ENCODE assay signal across 18 mouse cellular contexts in the genomic region with DNA sequence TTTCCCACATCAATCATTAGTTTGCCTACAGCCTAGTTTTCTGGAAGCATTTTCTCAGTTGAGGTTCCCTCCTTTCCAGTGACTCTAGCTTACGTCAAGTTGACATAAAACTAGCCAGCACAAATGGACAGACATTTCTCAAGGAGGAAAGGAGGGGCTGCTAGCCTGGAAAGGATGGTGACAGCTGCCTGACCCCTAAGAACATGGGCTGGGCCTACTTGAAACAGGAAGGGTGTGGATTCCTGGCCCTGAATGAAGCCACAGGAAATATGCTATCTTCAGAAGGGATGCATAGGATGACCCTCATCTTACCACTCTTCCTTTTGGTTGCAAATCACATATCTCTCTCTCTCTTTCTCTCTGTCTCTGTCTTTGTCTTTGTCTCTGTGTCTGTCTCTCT.
"Had no signal": no experiment of that assay in that cellular context is flagged by ENCODE, and none has a peak within 500 bp of the region (broad histone marks: within the 10 kb centered on the region; RNA-seq: fewer than 3 reads in every experiment).

No protein-coding gene starts in this region.

- H3K36me3 ChIP-seq: midbrain, embryonic 10.5 days; midbrain, embryonic 12.5 days; neural tube, embryonic 13.5 days; neural tube, embryonic 15.5 days had no signal

- H3K4me3 ChIP-seq: midbrain, embryonic 10.5 days; midbrain, embryonic 12.5 days; myocyte; neural tube, embryonic 13.5 days; neural tube, embryonic 15.5 days had no signal

- H3K4me2 ChIP-seq: lung, embryonic 14.5 days; midbrain, embryonic 12.5 days; neural tube, embryonic 13.5 days; neural tube, embryonic 15.5 days had no signal

- H3K9ac ChIP-seq: liver, embryonic 14.5 days; lung, embryonic 14.5 days; midbrain, embryonic 12.5 days; neural tube, embryonic 13.5 days; neural tube, embryonic 15.5 days had no signal

- DNase-seq: lung, adult 18-20 months; lung, embryonic 14.5 days; midbrain, embryonic 14.5 days; retina, postnatal 1 day; right cerebral cortex, adult 18-20 months; right cerebral cortex, postnatal 25 days; right cerebral cortex, postnatal 4 days; spleen, adult 18-20 months; thymus, adult 18-20 months; thymus, postnatal 14 days; thymus, postnatal 36 days had no signal

- H3K9me3 ChIP-seq: midbrain, embryonic 10.5 days; midbrain, embryonic 12.5 days; neural tube, embryonic 13.5 days; neural tube, embryonic 15.5 days had no signal

- H3K4me1 ChIP-seq: midbrain, embryonic 10.5 days; midbrain, embryonic 12.5 days; neural tube, embryonic 13.5 days; neural tube, embryonic 15.5 days had no signal

- H3K27ac ChIP-seq: liver, embryonic 14.5 days; midbrain, embryonic 10.5 days; midbrain, embryonic 12.5 days; neural tube, embryonic 13.5 days; neural tube, embryonic 15.5 days had no signal

- ATAC-seq: midbrain, embryonic 16.5 days had no signal

- H3K27me3 ChIP-seq: midbrain, embryonic 12.5 days; neural tube, embryonic 13.5 days; neural tube, embryonic 15.5 days had no signal
